ENCODE assay signal across 22 mouse cellular contexts in the genomic region with DNA sequence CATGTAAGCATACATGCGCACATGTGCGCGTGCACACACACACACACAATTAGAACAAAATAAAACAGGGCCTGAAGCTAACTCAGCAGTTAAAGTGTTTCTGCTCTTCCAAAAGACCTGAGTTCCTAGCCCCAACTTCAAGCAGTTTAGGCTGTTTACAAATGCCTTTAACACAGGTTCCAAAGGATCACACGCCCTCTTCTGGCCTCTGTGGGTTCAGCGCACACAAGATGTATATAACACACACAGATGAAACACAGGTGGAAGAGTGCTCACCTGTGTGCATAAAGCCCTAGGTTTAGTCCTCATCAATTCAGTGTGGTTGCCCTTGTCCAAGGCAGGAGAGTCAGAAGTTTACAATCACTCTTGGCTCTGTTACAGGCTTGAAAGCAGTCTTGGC. TPM values are rescaled to one million over a fixed set of nuclear protein-coding genes. Genes with fewer than 3 reads are reported as not detected.
A peak's percentile ranks its signal among the peaks of the same experiment; 100 is the strongest.
DNase-seq lines count a peak whose midpoint lies in the region; ATAC-seq and TF ChIP-seq lines count a peak whose summit lies in the region.
"Had no signal": no experiment of that assay in that cellular context is flagged by ENCODE, and none has a peak within 500 bp of the region (broad histone marks: within the 10 kb centered on the region; RNA-seq: fewer than 3 reads in every experiment).

No protein-coding gene starts in this region.

- no peak for TF ChIP-seq EP300 in lung, postnatal 0 days (IDR thresholded peaks at IDR 0.05)

- 0 out of 2 replicates have a peak, but pooled peaks have one; percentile 17 for TF ChIP-seq CTCF in forebrain, postnatal 0 days (IDR thresholded peaks at IDR 0.05; ENCODE audit: low read depth)
- TF ChIP-seq CTCF in layer of hippocampus, adult 2 months (conservative IDR thresholded peaks at IDR 0.05) = peak; percentile 38
- 0 out of 2 replicates have a peak, but pooled peaks have one; percentile 13 for TF ChIP-seq CTCF in lung, postnatal 0 days (IDR thresholded peaks at IDR 0.05)

- no peak overlapping the region for H3K4me2 ChIP-seq in forebrain, postnatal 0 days (ENCODE audit: low read depth)
- H3K4me2 ChIP-seq in forebrain, embryonic 11.5 days (ENCODE audit: low read depth, low read length, severe bottlenecking) = no peak overlapping the region
- H3K4me2 ChIP-seq in lung, postnatal 0 days (replicated peaks; ENCODE audit: low read depth, low read length) = no peak overlapping the region
- H3K4me2 ChIP-seq: hindbrain, embryonic 13.5 days had no signal

- H3K36me3 ChIP-seq in forebrain, postnatal 0 days (ENCODE audit: insufficient read depth) = no peaks in the 10 kb centered on the region
- no peaks in the 10 kb centered on the region for H3K36me3 ChIP-seq in forebrain, embryonic 11.5 days (ENCODE audit: control insufficient read depth, insufficient read depth, low read length)
- H3K36me3 ChIP-seq in lung, postnatal 0 days (ENCODE audit: insufficient read depth, low read length) = no peaks in the 10 kb centered on the region
- H3K36me3 ChIP-seq: embryonic facial prominence, embryonic 10.5 days; heart, embryonic 10.5 days; hindbrain, embryonic 13.5 days had no signal

- H3K4me1 ChIP-seq in forebrain, postnatal 0 days (ENCODE audit: insufficient read depth) = no peaks in the 10 kb centered on the region
- H3K4me1 ChIP-seq in forebrain, embryonic 11.5 days (replicated peaks; ENCODE audit: control insufficient read depth, insufficient read depth, low read length) = peaks cover 7% of the 10 kb centered on the region
- H3K4me1 ChIP-seq in lung, postnatal 0 days (ENCODE audit: insufficient read depth, low read depth, low read length) = no peaks in the 10 kb centered on the region

- 93% methylated on average over 5 of the region's 5 CpGs for WGBS in forebrain, postnatal 0 days
- 98% methylated on average over 5 of the region's 5 CpGs for WGBS in forebrain, embryonic 11.5 days
- WGBS in lung, postnatal 0 days = 92% methylated on average over 5 of the region's 5 CpGs

- H3K4me3 ChIP-seq in forebrain, postnatal 0 days (ENCODE audit: low read depth, low read length) = no peak overlapping the region
- H3K4me3 ChIP-seq in forebrain, embryonic 11.5 days (ENCODE audit: low read depth, low read length) = no peak overlapping the region
- H3K4me3 ChIP-seq in layer of hippocampus, adult 2 months = no peak overlapping the region
- H3K4me3 ChIP-seq in lung, postnatal 0 days (ENCODE audit: low read depth, low read length) = no peak overlapping the region
- H3K4me3 ChIP-seq: embryonic facial prominence, embryonic 10.5 days; heart, embryonic 10.5 days; hindbrain, embryonic 13.5 days had no signal

- no peaks in the 10 kb centered on the region for H3K9me3 ChIP-seq in forebrain, postnatal 0 days (ENCODE audit: low read length)
- peaks cover 4% of the 10 kb centered on the region for H3K9me3 ChIP-seq in forebrain, embryonic 11.5 days (ENCODE audit: control insufficient read depth, low read length)
- H3K9me3 ChIP-seq in lung, postnatal 0 days (ENCODE audit: low read length) = no peaks in the 10 kb centered on the region
- H3K9me3 ChIP-seq: hindbrain, embryonic 13.5 days had no signal

- no peak for ATAC-seq in forebrain, postnatal 0 days
- ATAC-seq in forebrain, embryonic 11.5 days (replicated peaks; ENCODE audit: low FRiP score) = no peak
- no peak for ATAC-seq in lung, postnatal 0 days
- ATAC-seq: CD4-positive, CD25-positive, alpha-beta regulatory T cell, adult 4 months; forebrain, embryonic 14.5 days; hindbrain, postnatal 0 days had no signal

- H3K27me3 ChIP-seq in forebrain, postnatal 0 days (ENCODE audit: insufficient read depth, low read length) = no peaks in the 10 kb centered on the region
- H3K27me3 ChIP-seq in forebrain, embryonic 11.5 days (ENCODE audit: control insufficient read depth, insufficient read depth, low read length) = peaks cover 32% of the 10 kb centered on the region
- H3K27me3 ChIP-seq in lung, postnatal 0 days (replicated peaks; ENCODE audit: insufficient read depth, low read length) = no peaks in the 10 kb centered on the region

- no peak overlapping the region for H3K9ac ChIP-seq in forebrain, postnatal 0 days
- H3K9ac ChIP-seq in forebrain, embryonic 11.5 days (ENCODE audit: low read length) = no peak overlapping the region
- H3K9ac ChIP-seq in lung, postnatal 0 days (replicated peaks; ENCODE audit: low read depth) = no peak overlapping the region
- H3K9ac ChIP-seq: hindbrain, embryonic 13.5 days had no signal

- no peak for DNase-seq in forebrain, postnatal 0 days
- DNase-seq in forebrain, embryonic 11.5 days (ENCODE audit: low spot score) = no peak
- DNase-seq in layer of hippocampus, adult 2 months (ENCODE audit: low spot score in 2 of 2) = no peak
- no peak for DNase-seq in layer of hippocampus, postnatal 10 days (ENCODE audit: low spot score in 2 of 2)
- no peak for DNase-seq in lung, postnatal 0 days (ENCODE audit: low spot score)
- no peak for DNase-seq in lung, postnatal 4 days
- DNase-seq in embryo, embryonic 10 days (ENCODE audit: low spot score) = no peak
- no peak for DNase-seq in adrenal gland, postnatal 36 days
- DNase-seq: adrenal gland, postnatal 14 days; B cell, adult 2 months; cerebellum, adult 18-20 months; cerebellum, adult 9-11 months; cerebellum, postnatal 36 days; gastrocnemius, postnatal 36 days; heart, adult 11 months; heart, postnatal 10 days had no signal

- H3K27ac ChIP-seq in forebrain, postnatal 0 days (ENCODE audit: low read depth, low read length) = no peak overlapping the region
- no peak overlapping the region for H3K27ac ChIP-seq in forebrain, embryonic 11.5 days (ENCODE audit: low read depth, low read length)
- H3K27ac ChIP-seq in layer of hippocampus, adult 2 months = no peak overlapping the region
- H3K27ac ChIP-seq in lung, postnatal 0 days (ENCODE audit: low read length) = no peak overlapping the region
- H3K27ac ChIP-seq: embryonic facial prominence, embryonic 10.5 days; heart, embryonic 10.5 days; hindbrain, embryonic 13.5 days; hindbrain, postnatal 0 days had no signal

RNA-seq across cellular contexts. Expression of a gene that starts 5.9 kb away (rescaled TPM):
- 111 and 116 TPM in 2 replicates for total RNA-seq in forebrain, postnatal 0 days (2014; rRNA removed)
- polyA plus RNA-seq in forebrain, postnatal 0 days (2015; fragmentation: Nextera tagmentation; extraction: Ambion mirVana) = 347 and 376 TPM in 2 replicates
- polyA plus RNA-seq in forebrain, embryonic 11.5 days (2014; fragmentation: Nextera tagmentation; extraction: Ambion mirVana) = 7.7 and 8.9 TPM in 2 replicates
- 100 to 1,000 TPM; 408 to 482 TPM for total RNA-seq in layer of hippocampus, adult 2 months (2021)
- 100 to 1,000 TPM; 607 to 678 TPM for total RNA-seq in layer of hippocampus, postnatal 10 days (2021)
- polyA plus RNA-seq in lung, postnatal 0 days (2015; fragmentation: Nextera tagmentation; extraction: Ambion mirVana) = 38.8 and 45.1 TPM in 2 replicates
- total RNA-seq in adrenal gland, postnatal 36 days (2021) = 100 to 1,000 TPM in 1 of 2 experiments, 10 to 100 TPM in 1; 99.9 to 108 TPM

RNA-seq across cellular contexts. Expression of a gene that starts 16.6 kb away (rescaled TPM):
- 4.7 and 6.9 TPM in 2 replicates for total RNA-seq in forebrain, postnatal 0 days (2014; rRNA removed)
- 8.2 and 10.0 TPM in 2 replicates for polyA plus RNA-seq in forebrain, postnatal 0 days (2015; fragmentation: Nextera tagmentation; extraction: Ambion mirVana)
- polyA plus RNA-seq in forebrain, embryonic 11.5 days (2014; fragmentation: Nextera tagmentation; extraction: Ambion mirVana) = 5.5 and 6.4 TPM in 2 replicates
- total RNA-seq in layer of hippocampus, adult 2 months (2021) = 10 to 100 TPM; 11.9 TPM
- total RNA-seq in layer of hippocampus, postnatal 10 days (2021) = 1 to 10 TPM; 6.7 to 7.4 TPM
- polyA plus RNA-seq in lung, postnatal 0 days (2015; fragmentation: Nextera tagmentation; extraction: Ambion mirVana) = 6.2 and 6.8 TPM in 2 replicates
- 1 to 10 TPM; 9.1 to 10.0 TPM for total RNA-seq in adrenal gland, postnatal 36 days (2021)

RNA-seq across cellular contexts. Expression of a gene that starts 25.3 kb away (rescaled TPM):
- total RNA-seq in forebrain, postnatal 0 days (2014; rRNA removed) = 24.7 and 28.7 TPM in 2 replicates
- 36.7 and 40.8 TPM in 2 replicates for polyA plus RNA-seq in forebrain, postnatal 0 days (2015; fragmentation: Nextera tagmentation; extraction: Ambion mirVana)
- 41.0 and 44.3 TPM in 2 replicates for polyA plus RNA-seq in forebrain, embryonic 11.5 days (2014; fragmentation: Nextera tagmentation; extraction: Ambion mirVana)
- 10 to 100 TPM; 23.3 to 26.1 TPM for total RNA-seq in layer of hippocampus, adult 2 months (2021)
- 10 to 100 TPM; 18.6 to 19.8 TPM for total RNA-seq in layer of hippocampus, postnatal 10 days (2021)
- 24.4 and 24.8 TPM in 2 replicates for polyA plus RNA-seq in lung, postnatal 0 days (2015; fragmentation: Nextera tagmentation; extraction: Ambion mirVana)
- 10 to 100 TPM; 63.3 to 70.5 TPM for total RNA-seq in adrenal gland, postnatal 36 days (2021)

RNA-seq across cellular contexts. Expression of a gene that starts 34.4 kb away (rescaled TPM):
- 32.2 and 55.3 TPM in 2 replicates for total RNA-seq in forebrain, postnatal 0 days (2014; rRNA removed)
- polyA plus RNA-seq in forebrain, postnatal 0 days (2015; fragmentation: Nextera tagmentation; extraction: Ambion mirVana) = 63.5 and 77.4 TPM in 2 replicates
- 102 and 110 TPM in 2 replicates for polyA plus RNA-seq in forebrain, embryonic 11.5 days (2014; fragmentation: Nextera tagmentation; extraction: Ambion mirVana)
- total RNA-seq in layer of hippocampus, adult 2 months (2021) = 10 to 100 TPM; 63.4 to 75.9 TPM
- 10 to 100 TPM; 55.5 to 64.9 TPM for total RNA-seq in layer of hippocampus, postnatal 10 days (2021)
- 77.9 and 85.7 TPM in 2 replicates for polyA plus RNA-seq in lung, postnatal 0 days (2015; fragmentation: Nextera tagmentation; extraction: Ambion mirVana)
- 100 to 1,000 TPM; 116 to 119 TPM for total RNA-seq in adrenal gland, postnatal 36 days (2021)

RNA-seq across cellular contexts. Expression of a gene that starts 40.7 kb away (rescaled TPM):
- total RNA-seq in forebrain, postnatal 0 days (2014; rRNA removed) = 470 and 505 TPM in 2 replicates
- 354 and 405 TPM in 2 replicates for polyA plus RNA-seq in forebrain, postnatal 0 days (2015; fragmentation: Nextera tagmentation; extraction: Ambion mirVana)
- polyA plus RNA-seq in forebrain, embryonic 11.5 days (2014; fragmentation: Nextera tagmentation; extraction: Ambion mirVana) = 722 and 731 TPM in 2 replicates
- 100 to 1,000 TPM; 457 to 504 TPM for total RNA-seq in layer of hippocampus, adult 2 months (2021)
- total RNA-seq in layer of hippocampus, postnatal 10 days (2021) = 100 to 1,000 TPM; 444 to 464 TPM
- polyA plus RNA-seq in lung, postnatal 0 days (2015; fragmentation: Nextera tagmentation; extraction: Ambion mirVana) = 318 and 405 TPM in 2 replicates
- total RNA-seq in adrenal gland, postnatal 36 days (2021) = 100 to 1,000 TPM; 569 to 727 TPM
